Mouse (Mus musculus): ENCODE data around the gene Ski. TPM values are rescaled to one million over a fixed set of nuclear protein-coding genes. Genes with fewer than 3 reads are reported as not detected.

Gene Ski
- polyA plus RNA-seq, 1 experiment from 2014 or later, result 11.1 TPM

DNA sequence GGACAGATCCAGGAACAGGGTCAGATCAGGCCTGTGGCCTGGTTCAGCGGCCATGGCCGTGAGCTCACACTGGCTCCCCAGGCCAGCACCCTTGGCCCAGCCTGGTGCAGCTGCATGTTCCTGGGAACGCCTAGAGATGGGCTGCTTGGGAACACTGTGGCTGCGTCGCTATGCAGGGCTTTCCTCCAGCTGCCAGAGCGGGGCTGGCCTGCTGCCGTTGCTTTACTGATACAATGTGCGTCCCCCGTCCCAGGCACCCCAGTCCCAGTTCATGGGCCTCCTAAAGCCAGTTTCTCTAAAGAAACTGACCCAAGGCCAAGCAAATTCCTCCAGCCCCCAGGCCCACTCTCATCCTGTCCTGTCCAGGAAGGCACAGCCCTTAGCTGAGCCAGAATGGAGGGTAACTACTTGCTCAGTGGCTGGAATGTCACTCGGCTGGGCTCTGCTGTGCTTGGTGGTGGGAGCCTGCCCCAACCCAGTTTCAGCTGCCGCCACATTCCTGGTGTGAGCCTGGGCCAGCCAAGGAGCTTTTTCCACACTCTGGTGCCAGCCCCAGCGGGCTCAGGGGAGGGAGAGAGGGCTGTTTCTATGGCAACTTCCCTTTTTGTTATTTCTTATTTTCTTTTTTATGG lies 78.4 kb downstream of the Ski start:
- Histone ChIP-seq H3K4me2 (ENCODE audit: low read length) (0 out of 2 replicates have a peak overlapping the region, but pooled peaks have one; percentile 1), H3K9me3 (ENCODE audit: control insufficient read depth, low read length) (no peaks in the 10 kb centered on the region), H3K4me1 (ENCODE audit: control insufficient read depth, insufficient read depth, low read depth, low read length) (peaks cover 18% of the 10 kb centered on the region), H3K27me3 (replicated peaks; ENCODE audit: control insufficient read depth, insufficient read depth, low read length) (no peaks in the 10 kb centered on the region), H3K4me3 (ENCODE audit: low read length) (no peak overlapping the region), H3K9ac (ENCODE audit: low read depth, low read length) (no peak overlapping the region; the same call in 1 of the 2 replicates), H3K27ac (ENCODE audit: low read depth, low read length) (peak overlapping the region; percentile 10), H3K36me3 (ENCODE audit: control insufficient read depth, insufficient read depth, low read length) (no peaks in the 10 kb centered on the region)
- WGBS, result 13% methylated on average over 12 of the region's 12 CpGs
- peak; percentile 82 for ATAC-seq

DNA sequence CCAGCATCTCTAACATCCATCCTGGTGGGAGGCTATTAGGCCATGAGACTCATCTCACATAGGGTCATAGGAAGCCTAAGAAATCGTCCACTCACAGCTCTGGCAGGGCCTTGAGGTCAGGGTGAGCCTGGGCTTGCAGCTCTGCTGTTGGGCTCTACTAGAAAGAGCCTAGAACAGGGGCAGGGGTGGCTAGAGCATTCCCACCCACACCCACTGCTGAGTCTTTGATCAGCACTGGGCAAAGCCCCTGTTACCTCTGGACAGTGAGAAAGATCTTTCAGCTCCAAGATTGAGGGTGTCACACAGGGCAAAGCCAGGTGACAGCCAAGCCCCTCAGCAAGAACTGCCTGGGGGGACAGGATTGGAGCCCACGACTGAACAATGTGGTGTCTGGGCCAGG lies 79.0 kb downstream of the Ski start:
- H3K36me3 ChIP-seq (ENCODE audit: control insufficient read depth, insufficient read depth, low read length), result no peaks in the 10 kb centered on the region
- H3K27me3 ChIP-seq (replicated peaks; ENCODE audit: control insufficient read depth, insufficient read depth, low read length), result no peaks in the 10 kb centered on the region
- no peak overlapping the region for H3K4me3 ChIP-seq (ENCODE audit: low read length)
- ATAC-seq, result no peak
- H3K9me3 ChIP-seq (ENCODE audit: control insufficient read depth, low read length), result no peaks in the 10 kb centered on the region
- no peak overlapping the region for H3K9ac ChIP-seq (ENCODE audit: low read depth, low read length)
- H3K27ac ChIP-seq (ENCODE audit: low read depth, low read length), result peak overlapping the region; percentile 10; the same call in 1 of the 2 replicates
- H3K4me2 ChIP-seq (ENCODE audit: low read length), result no peak overlapping the region
- WGBS, result 35% methylated on average over 2 of the region's 2 CpGs
- peaks cover 18% of the 10 kb centered on the region for H3K4me1 ChIP-seq (ENCODE audit: control insufficient read depth, insufficient read depth, low read depth, low read length)

DNA sequence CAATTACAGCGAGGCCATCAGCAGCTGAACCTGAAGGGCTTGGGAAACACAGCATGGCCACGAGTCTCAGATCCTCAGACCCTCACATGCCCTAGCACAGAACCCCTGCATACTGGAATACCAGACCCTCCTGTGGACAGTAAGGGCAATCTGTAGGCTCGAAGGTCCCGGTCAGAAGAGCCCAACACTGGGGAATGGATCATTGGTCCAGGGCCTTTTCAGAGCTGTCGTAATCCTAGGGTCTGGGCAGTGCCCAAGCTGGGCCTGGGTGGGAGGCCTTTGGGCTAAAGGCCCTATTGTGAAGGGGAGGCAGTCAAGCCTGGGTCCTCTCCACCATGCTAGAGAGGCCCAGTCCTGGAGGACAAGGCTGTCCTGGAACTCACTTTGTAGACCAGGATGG lies 79.6 kb downstream of the Ski start:
- no peak overlapping the region for H3K9ac ChIP-seq (ENCODE audit: low read depth, low read length)
- no peaks in the 10 kb centered on the region for H3K27me3 ChIP-seq (replicated peaks; ENCODE audit: control insufficient read depth, insufficient read depth, low read length)
- H3K27ac ChIP-seq (ENCODE audit: low read depth, low read length), result no peak overlapping the region
- peaks cover 18% of the 10 kb centered on the region for H3K4me1 ChIP-seq (ENCODE audit: control insufficient read depth, insufficient read depth, low read depth, low read length)
- no peak overlapping the region for H3K4me3 ChIP-seq (ENCODE audit: low read length)
- H3K4me2 ChIP-seq (ENCODE audit: low read length), result no peak overlapping the region
- H3K36me3 ChIP-seq (ENCODE audit: control insufficient read depth, insufficient read depth, low read length), result no peaks in the 10 kb centered on the region
- no peaks in the 10 kb centered on the region for H3K9me3 ChIP-seq (ENCODE audit: control insufficient read depth, low read length)
- no peak for ATAC-seq
- 89% methylated on average over 5 of the region's 5 CpGs for WGBS

DNA sequence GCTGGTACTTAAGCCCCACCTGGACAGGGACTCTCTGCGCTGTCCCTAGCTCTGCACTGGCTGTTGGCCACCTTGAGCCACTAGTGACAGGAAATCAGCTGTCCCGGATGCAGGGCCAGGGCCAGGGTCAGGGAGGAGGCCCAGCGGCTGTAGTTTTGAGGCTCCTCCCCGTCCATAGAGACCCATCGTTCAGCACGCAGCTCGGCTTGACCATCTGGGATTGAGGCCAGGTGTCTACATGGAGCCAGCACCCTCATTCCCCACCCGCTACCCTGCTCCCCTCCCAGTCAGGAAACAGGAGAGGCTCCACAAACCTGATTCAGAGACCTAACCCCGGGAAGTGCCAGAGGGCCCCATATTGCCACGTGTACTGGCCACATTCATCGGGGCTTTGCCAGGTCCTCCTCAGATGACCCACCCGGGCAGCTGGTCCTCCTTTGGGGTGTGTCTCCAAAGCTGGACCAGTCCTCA lies 81.6 kb downstream of the Ski start:
- no peak for ATAC-seq
- 70% methylated on average over 12 of the region's 12 CpGs for WGBS
- no peak overlapping the region for H3K27ac ChIP-seq (ENCODE audit: low read depth, low read length)

DNA sequence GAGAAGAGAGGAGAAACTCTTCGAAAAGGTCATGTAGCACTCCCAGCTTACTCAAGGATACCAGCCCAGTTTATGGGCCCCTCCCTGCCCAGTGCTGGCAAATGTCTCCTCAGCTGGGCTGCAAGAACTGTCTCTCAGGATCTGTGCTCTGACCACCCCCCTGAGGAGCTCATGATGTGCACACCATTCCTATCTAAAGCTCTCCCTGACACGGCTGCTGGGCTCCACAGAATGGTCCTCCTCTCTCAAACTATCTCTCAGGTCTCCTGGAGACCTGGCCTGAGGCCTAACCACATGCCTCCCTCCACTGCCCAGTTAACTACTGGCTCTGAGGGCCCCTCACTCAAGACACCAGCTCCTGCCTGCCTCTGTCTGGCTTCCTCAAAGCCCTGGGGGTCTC lies 82.2 kb downstream of the Ski start:
- Histone ChIP-seq H3K4me1 (ENCODE audit: control insufficient read depth, insufficient read depth, low read depth, low read length) (peaks cover 16% of the 10 kb centered on the region), H3K27ac (ENCODE audit: low read depth, low read length) (no peak overlapping the region), H3K4me2 (ENCODE audit: low read length) (no peak overlapping the region), H3K9me3 (ENCODE audit: control insufficient read depth, low read length) (no peaks in the 10 kb centered on the region), H3K4me3 (ENCODE audit: low read length) (no peak overlapping the region), H3K9ac (ENCODE audit: low read depth, low read length) (no peak overlapping the region), H3K27me3 (replicated peaks; ENCODE audit: control insufficient read depth, insufficient read depth, low read length) (no peaks in the 10 kb centered on the region), H3K36me3 (ENCODE audit: control insufficient read depth, insufficient read depth, low read length) (no peaks in the 10 kb centered on the region)
- no peak for ATAC-seq
- WGBS, result 67% methylated on average over 2 of the region's 2 CpGs

More for the DNA sequence above, 81.6 kb downstream of the Ski start:
- Histone ChIP-seq H3K4me2 (ENCODE audit: low read length) (no peak overlapping the region), H3K4me1 (ENCODE audit: control insufficient read depth, insufficient read depth, low read depth, low read length) (peaks cover 18% of the 10 kb centered on the region), H3K9me3 (ENCODE audit: control insufficient read depth, low read length) (no peaks in the 10 kb centered on the region), H3K36me3 (ENCODE audit: control insufficient read depth, insufficient read depth, low read length) (no peaks in the 10 kb centered on the region), H3K4me3 (ENCODE audit: low read length) (no peak overlapping the region), H3K9ac (ENCODE audit: low read depth, low read length) (no peak overlapping the region), H3K27me3 (replicated peaks; ENCODE audit: control insufficient read depth, insufficient read depth, low read length) (no peaks in the 10 kb centered on the region)

DNA sequence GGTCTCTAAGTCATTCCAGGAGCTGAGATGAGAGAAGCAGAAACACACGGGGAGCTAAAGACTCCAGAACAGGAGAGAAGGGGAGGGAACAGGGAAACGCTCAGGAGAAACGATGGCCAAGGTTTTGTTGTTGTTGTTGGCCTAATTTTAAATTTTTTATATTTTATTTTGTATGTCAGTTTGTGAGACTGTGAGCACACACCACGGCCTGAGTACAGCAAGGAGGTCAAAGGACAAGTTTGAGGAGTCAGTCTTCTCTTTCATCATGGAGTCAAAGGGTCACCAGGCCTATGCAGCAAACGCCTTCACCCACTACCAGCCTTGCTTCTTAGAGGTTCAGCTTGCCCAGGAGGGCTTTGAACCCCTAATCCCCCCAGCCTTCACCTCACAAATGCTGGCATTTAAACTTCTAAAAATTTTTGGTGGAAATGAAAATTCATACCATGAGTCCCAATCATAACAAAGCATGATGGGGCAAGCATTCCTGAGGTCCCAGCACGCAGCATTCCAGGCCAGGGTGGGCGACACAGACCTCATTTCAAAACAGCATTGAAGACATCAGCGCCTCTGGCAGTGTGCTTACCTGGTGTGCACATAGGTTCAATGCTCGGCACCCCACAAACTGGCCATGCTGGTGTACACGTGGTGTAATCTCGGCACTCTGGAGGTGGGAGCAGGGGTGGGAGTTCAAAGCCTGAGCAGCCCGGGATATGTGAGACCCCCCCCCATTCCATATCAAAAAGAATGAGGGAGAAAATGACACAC lies 82.9 kb downstream of the Ski start:
- Histone ChIP-seq H3K27me3 (replicated peaks; ENCODE audit: control insufficient read depth, insufficient read depth, low read length) (no peaks in the 10 kb centered on the region), H3K36me3 (ENCODE audit: control insufficient read depth, insufficient read depth, low read length) (no peaks in the 10 kb centered on the region), H3K9ac (ENCODE audit: low read depth, low read length) (no peak overlapping the region), H3K9me3 (ENCODE audit: control insufficient read depth, low read length) (no peaks in the 10 kb centered on the region), H3K4me3 (ENCODE audit: low read length) (no peak overlapping the region), H3K4me1 (ENCODE audit: control insufficient read depth, insufficient read depth, low read depth, low read length) (peaks cover 10% of the 10 kb centered on the region), H3K27ac (ENCODE audit: low read depth, low read length) (no peak overlapping the region), H3K4me2 (ENCODE audit: low read length) (no peak overlapping the region)
- WGBS, result 86% methylated on average over 12 of the region's 12 CpGs
- no peak for ATAC-seq

DNA sequence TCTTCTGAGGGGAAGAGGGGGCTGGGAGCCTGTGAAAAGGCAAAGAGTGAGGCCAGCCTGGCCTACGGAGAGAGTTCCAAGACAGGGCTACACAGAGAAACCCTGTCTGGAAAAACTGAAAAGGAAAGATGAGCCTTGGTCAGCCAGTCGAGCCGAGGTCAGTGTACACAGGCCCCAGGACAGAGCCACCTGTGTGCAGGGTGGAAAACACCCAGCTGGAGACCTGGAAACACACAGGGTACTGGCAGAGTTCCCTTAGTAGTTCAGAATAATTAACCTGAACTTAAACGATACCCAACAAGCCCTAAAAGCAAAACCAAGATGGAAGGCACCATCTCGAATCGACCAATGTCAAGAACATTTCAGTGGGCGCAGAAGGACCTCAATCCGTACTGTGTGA lies 83.9 kb downstream of the Ski start:
- no peaks in the 10 kb centered on the region for H3K9me3 ChIP-seq (ENCODE audit: control insufficient read depth, low read length)
- no peaks in the 10 kb centered on the region for H3K27me3 ChIP-seq (replicated peaks; ENCODE audit: control insufficient read depth, insufficient read depth, low read length)
- 82% methylated on average over 8 of the region's 8 CpGs for WGBS
- H3K4me2 ChIP-seq (ENCODE audit: low read length), result no peak overlapping the region
- no peak overlapping the region for H3K9ac ChIP-seq (ENCODE audit: low read depth, low read length)
- no peak overlapping the region for H3K4me3 ChIP-seq (ENCODE audit: low read length)
- no peak for ATAC-seq
- H3K36me3 ChIP-seq (ENCODE audit: control insufficient read depth, insufficient read depth, low read length), result no peaks in the 10 kb centered on the region
- no peak overlapping the region for H3K27ac ChIP-seq (ENCODE audit: low read depth, low read length)
- peaks cover 12% of the 10 kb centered on the region for H3K4me1 ChIP-seq (ENCODE audit: control insufficient read depth, insufficient read depth, low read depth, low read length)

DNA sequence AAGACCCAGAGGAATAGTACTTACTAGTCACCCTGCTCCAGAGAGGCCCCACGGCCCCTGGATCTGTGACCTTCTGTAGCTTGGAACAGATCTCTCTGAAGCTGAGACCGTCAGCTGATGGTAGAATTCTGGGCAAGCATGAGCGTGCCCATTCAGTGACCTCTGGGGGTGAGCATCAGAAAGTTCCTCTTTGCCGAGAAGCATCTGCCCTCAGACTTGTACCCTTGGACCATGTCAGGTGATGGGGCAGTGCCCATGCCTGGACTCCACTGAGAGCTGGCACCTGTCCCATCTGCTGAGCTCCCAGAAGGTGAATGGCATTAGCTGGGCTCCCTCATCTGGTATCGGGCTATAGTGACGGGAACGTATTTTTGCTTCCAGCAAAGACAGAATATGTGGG lies 84.5 kb downstream of the Ski start:
- peaks cover 10% of the 10 kb centered on the region for H3K4me1 ChIP-seq (ENCODE audit: control insufficient read depth, insufficient read depth, low read depth, low read length)
- no peak overlapping the region for H3K4me3 ChIP-seq (ENCODE audit: low read length)
- no peak for ATAC-seq
- no peak overlapping the region for H3K4me2 ChIP-seq (ENCODE audit: low read length)
- no peak overlapping the region for H3K27ac ChIP-seq (ENCODE audit: low read depth, low read length)
- H3K9ac ChIP-seq (ENCODE audit: low read depth, low read length), result no peak overlapping the region
- no peaks in the 10 kb centered on the region for H3K9me3 ChIP-seq (ENCODE audit: control insufficient read depth, low read length)
- H3K36me3 ChIP-seq (ENCODE audit: control insufficient read depth, insufficient read depth, low read length), result no peaks in the 10 kb centered on the region
- H3K27me3 ChIP-seq (replicated peaks; ENCODE audit: control insufficient read depth, insufficient read depth, low read length), result no peaks in the 10 kb centered on the region
- WGBS, result 70% methylated on average over 7 of the region's 7 CpGs

DNA sequence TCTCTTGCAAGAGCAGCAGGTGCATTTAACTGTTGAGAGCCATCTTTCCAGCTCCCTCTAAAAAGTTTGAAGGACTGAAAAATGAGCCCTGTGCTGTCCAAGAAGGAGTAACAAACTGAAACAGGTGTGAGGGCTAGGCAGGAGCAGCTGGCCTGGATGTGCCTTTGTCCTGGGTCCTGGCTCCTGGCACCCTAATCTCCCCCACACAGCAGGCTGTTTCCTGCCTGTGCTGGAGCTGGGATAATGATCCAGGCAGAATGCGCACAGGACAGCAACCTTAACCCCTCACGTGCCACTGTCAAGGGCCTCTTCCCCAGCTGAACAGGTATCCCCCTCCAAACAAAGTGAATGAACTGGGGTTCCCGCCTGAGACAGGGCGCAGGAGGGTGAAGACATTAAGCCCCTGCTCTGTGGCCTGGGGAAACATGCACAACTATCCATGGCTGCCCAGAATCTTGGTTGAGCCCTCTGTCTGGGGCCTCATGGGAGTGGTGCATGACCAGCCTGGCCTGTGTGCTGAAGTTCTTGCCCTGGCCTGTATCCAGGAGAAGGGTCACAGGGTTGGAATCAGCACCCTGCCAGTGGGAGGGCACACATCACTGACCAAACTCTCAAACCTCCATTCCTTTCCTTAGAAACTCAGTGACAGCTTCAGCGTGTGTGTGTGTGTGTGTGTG lies 86.3 kb downstream of the Ski start:
- Histone ChIP-seq H3K27ac (ENCODE audit: low read depth, low read length) (no peak overlapping the region), H3K4me3 (ENCODE audit: low read length) (no peak overlapping the region), H3K9me3 (ENCODE audit: control insufficient read depth, low read length) (no peaks in the 10 kb centered on the region), H3K9ac (ENCODE audit: low read depth, low read length) (no peak overlapping the region), H3K27me3 (replicated peaks; ENCODE audit: control insufficient read depth, insufficient read depth, low read length) (no peaks in the 10 kb centered on the region), H3K36me3 (ENCODE audit: control insufficient read depth, insufficient read depth, low read length) (no peaks in the 10 kb centered on the region), H3K4me2 (ENCODE audit: low read length) (no peak overlapping the region), H3K4me1 (ENCODE audit: control insufficient read depth, insufficient read depth, low read depth, low read length) (peaks cover 10% of the 10 kb centered on the region)
- 62% methylated on average over 5 of the region's 5 CpGs for WGBS
- no peak for ATAC-seq
